Mouse (Mus musculus) adipocyte (in vitro differentiated cells): Measurements from ENCODE around the gene Dab2ip.
A peak's percentile ranks its signal among the peaks of the same experiment; 100 is the strongest.

Experiments used
- DNase-seq: peaks from one replicate; pipeline ENCODE4 v3.0.0-alpha.2; 2016; ENCODE audit warnings: low spot score

Dab2ip gene

GRCm38 (mm10) chr2:35684005-35684404 lies 125.9 kb downstream of the Dab2ip start:
- DNase-seq: peak; percentile 56

- no peak for DNase-seq
These were observed 126.8 kb downstream of the Dab2ip start for GRCm38 (mm10) chr2:35684735-35685312.

GRCm38 (mm10) chr2:35686104-35686503 lies 128.0 kb downstream of the Dab2ip start:
- no peak for DNase-seq

- DNase-seq: no peak
These were observed 129.5 kb downstream of the Dab2ip start for GRCm38 (mm10) chr2:35687557-35688070.

- no peak for DNase-seq
These were observed 130.1 kb downstream of the Dab2ip start for GRCm38 (mm10) chr2:35688121-35688520.

- DNase-seq: no peak
These were observed 130.5 kb downstream of the Dab2ip start for GRCm38 (mm10) chr2:35688581-35688980.

- no peak for DNase-seq
These were observed 131.8 kb downstream of the Dab2ip start for GRCm38 (mm10) chr2:35689881-35690280.

- DNase-seq: peak; percentile 83
These were observed 133.4 kb downstream of the Dab2ip start for GRCm38 (mm10) chr2:35691257-35692049.

- no peak for DNase-seq
These were observed 134.3 kb downstream of the Dab2ip start for GRCm38 (mm10) chr2:35692272-35692900.

- no peak for DNase-seq
These were observed 135.0 kb downstream of the Dab2ip start for GRCm38 (mm10) chr2:35693037-35693436.

- DNase-seq: no peak
These were observed 136.0 kb downstream of the Dab2ip start for GRCm38 (mm10) chr2:35694111-35694510.

- no peak for DNase-seq
These were observed 138.1 kb downstream of the Dab2ip start for GRCm38 (mm10) chr2:35696193-35696541.

- DNase-seq: peak; percentile 96
These were observed 138.7 kb downstream of the Dab2ip start for GRCm38 (mm10) chr2:35696542-35697391.

- peak; percentile 61 for DNase-seq
These were observed 139.7 kb downstream of the Dab2ip start for GRCm38 (mm10) chr2:35697768-35698167.

GRCm38 (mm10) chr2:35700966-35701365 lies 142.9 kb downstream of the Dab2ip start:
- DNase-seq: no peak

GRCm38 (mm10) chr2:35702001-35702400 lies 143.9 kb downstream of the Dab2ip start:
- DNase-seq: no peak

- no peak for DNase-seq
These were observed 144.5 kb downstream of the Dab2ip start for GRCm38 (mm10) chr2:35702608-35703007.

GRCm38 (mm10) chr2:35703241-35703640 lies 145.2 kb downstream of the Dab2ip start:
- DNase-seq: no peak

- DNase-seq: no peak
These were observed 154.5 kb downstream of the Dab2ip start for GRCm38 (mm10) chr2:35712611-35713010.

GRCm38 (mm10) chr2:35713460-35713859 lies 155.4 kb downstream of the Dab2ip start:
- no peak for DNase-seq

GRCm38 (mm10) chr2:35714742-35715167 lies 156.7 kb downstream of the Dab2ip start:
- DNase-seq: no peak

- no peak for DNase-seq
These were observed 157.4 kb downstream of the Dab2ip start for GRCm38 (mm10) chr2:35715485-35715884.
